Mouse (Mus musculus) midbrain, embryonic 11.5 days (tissue): ENCODE measurements around the gene Fem1b. TPM values are rescaled to one million over a fixed set of nuclear protein-coding genes. Genes with fewer than 3 reads are reported as not detected.

Source experiments
- ATAC-seq: fragments of 200-750 bp; cut with Nextera tagmentation; 2 replicates; pipeline ENCODE4 v1.8.0; 2017; ENCODE audit warnings: moderate TSS enrichment, moderate library complexity; ENCODE audit not compliant: low FRiP score
- DNase-seq: peaks from one replicate; pipeline ENCODE4 v3.0.0; 2015; ENCODE audit warnings: low spot score; ENCODE audit errors: missing footprints
- H3K27ac ChIP-seq: fragments of 300-500 bp; sonication (generic); 2 replicates; pipeline ENCODE4 v1.5.1; 2014; ENCODE audit warnings: low read depth, low read length
- H3K27me3 ChIP-seq: fragments of 300-500 bp; sonication (generic); 2 replicates; pipeline ENCODE4 v1.6.1; 2014; ENCODE audit warnings: mild to moderate bottlenecking, low read length, moderate library complexity, mixed read lengths; ENCODE audit not compliant: control insufficient read depth, insufficient read depth
- H3K36me3 ChIP-seq: fragments of 300-500 bp; sonication (generic); 2 replicates; pipeline ENCODE4 v1.6.1; 2014; ENCODE audit warnings: mild to moderate bottlenecking, low read length, moderate library complexity, mixed read lengths; ENCODE audit not compliant: control insufficient read depth, insufficient read depth
- H3K4me1 ChIP-seq: fragments of 300-500 bp; sonication (generic); 2 replicates; pipeline ENCODE4 v1.6.1; 2014; ENCODE audit warnings: low read length; ENCODE audit not compliant: control insufficient read depth, insufficient read depth
- H3K4me2 ChIP-seq: fragments of 300-500 bp; sonication (generic); 2 replicates; pipeline ENCODE4 v1.6.1; 2014; ENCODE audit warnings: mild to moderate bottlenecking, moderate library complexity
- H3K4me3 ChIP-seq: fragments of 300-500 bp; sonication (generic); 2 replicates; pipeline ENCODE4 v1.5.1; 2014; ENCODE audit warnings: low read depth, low read length
- H3K9ac ChIP-seq: fragments of 300-500 bp; sonication (generic); 2 replicates; pipeline ENCODE4 v1.6.1; 2014; ENCODE audit warnings: low read length
- H3K9me3 ChIP-seq: fragments of 300-500 bp; sonication (generic); 2 replicates; pipeline ENCODE4 v1.6.1; 2016; ENCODE audit warnings: low read length; ENCODE audit not compliant: control insufficient read depth
- WGBS: fragments of 180-500 bp; shearing (Covaris S2); extraction: QIAGEN DNeasy Blood & Tissue Kit; methylation state at CpG from one replicate; pipeline ENCODE4 v1.1.7; 2014; 5-methylcytosine and 5-hydroxymethylcytosine counted together
- polyA plus RNA-seq: library from polyadenylated mRNA; unstranded; fragments of >200 nt; fragmentation: Nextera tagmentation; extraction: Ambion mirVana; gene quantifications from 2 replicates; pipeline ENCODE4 v1.2.1, GENCODE M21; 2014

Gene Fem1b
- polyA plus RNA-seq, 1 experiment from 2014 or later: 63.7 TPM

- ATAC-seq (peak; percentile 62), DNase-seq (peak; percentile 99)
- no peak overlapping the region for H3K4me3 ChIP-seq
- 8% methylated on average over 3 of the region's 3 CpGs for WGBS
- H3K27me3 ChIP-seq: no peaks in the 10 kb centered on the region
- no peak overlapping the region for H3K9ac ChIP-seq
- H3K27ac ChIP-seq: no peak overlapping the region
- H3K9me3 ChIP-seq: no peaks in the 10 kb centered on the region
- H3K4me1 ChIP-seq: no peaks in the 10 kb centered on the region
- no peak overlapping the region for H3K4me2 ChIP-seq
- no peaks in the 10 kb centered on the region; the same call in 1 of the 2 replicates for H3K36me3 ChIP-seq
Observed at GRCm38 (mm10) chr9:62847694-62848093, 36.0 kb upstream of the Fem1b start.

DNA sequence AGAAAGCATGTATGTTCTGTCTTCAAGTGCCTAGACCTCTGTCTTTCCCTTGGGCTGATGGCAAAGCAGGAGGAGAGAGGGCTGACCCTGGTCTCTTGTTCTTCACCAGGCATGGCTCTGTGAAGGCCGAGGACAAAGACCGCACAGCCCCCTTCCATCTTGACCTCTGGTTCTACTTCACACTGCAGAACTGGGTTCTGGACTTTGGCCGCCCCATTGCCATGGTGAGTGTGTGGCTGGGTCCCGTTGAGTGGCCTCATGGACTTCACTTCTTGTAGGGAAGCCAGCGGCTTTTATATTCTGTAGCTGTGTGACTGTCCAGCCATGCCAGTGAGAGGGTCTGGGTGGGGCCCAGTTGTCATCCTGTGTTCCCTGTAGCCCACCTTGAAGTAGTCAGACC is 32.7 kb upstream of the Fem1b start:
- no peak overlapping the region for H3K27ac ChIP-seq
- no peak overlapping the region for H3K9ac ChIP-seq
- H3K4me2 ChIP-seq: no peak overlapping the region
- no peaks in the 10 kb centered on the region; the same call in 1 of the 2 replicates for H3K36me3 ChIP-seq
- WGBS: 93% methylated on average over 5 of the region's 5 CpGs
- H3K27me3 ChIP-seq: no peaks in the 10 kb centered on the region
- no peaks in the 10 kb centered on the region for H3K9me3 ChIP-seq
- ATAC-seq: no peak
- peaks cover under 1% of the 10 kb centered on the region for H3K4me1 ChIP-seq
- no peak overlapping the region for H3K4me3 ChIP-seq
- no peak for DNase-seq

DNA sequence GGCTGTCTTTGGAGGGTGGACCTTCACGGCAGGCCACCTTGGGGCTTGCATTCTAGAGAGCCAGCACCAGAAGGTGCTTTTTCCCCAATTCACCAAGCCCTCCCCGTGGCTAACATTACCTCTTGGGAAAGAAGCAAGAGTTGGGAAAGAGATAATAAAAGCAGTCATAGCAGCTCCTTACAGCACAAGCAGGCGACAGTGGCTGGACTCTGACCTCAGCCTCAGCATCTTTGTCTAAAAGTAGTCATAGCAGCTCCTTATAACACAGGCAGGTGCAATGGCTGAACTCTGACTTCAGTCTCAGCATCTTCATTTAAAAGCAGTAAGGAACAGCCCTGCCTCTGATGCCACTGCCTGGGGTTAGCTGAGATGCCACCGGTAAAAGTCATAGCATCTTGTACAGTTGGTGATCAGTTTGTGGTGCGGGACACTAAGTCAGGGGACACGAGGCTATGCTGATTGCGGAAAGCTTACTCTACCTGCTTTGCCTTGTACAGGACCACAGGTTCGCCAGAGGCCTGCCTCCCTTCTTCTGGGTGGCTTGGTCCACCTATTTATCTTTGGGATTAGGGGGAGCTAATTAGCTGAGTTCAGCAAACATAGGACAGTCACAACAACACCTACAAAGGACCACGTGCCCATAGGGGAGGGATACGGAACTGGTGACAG is 31.8 kb upstream of the Fem1b start:
- no peak overlapping the region for H3K4me3 ChIP-seq
- 78% methylated on average over 10 of the region's 10 CpGs for WGBS

GRCm38 (mm10) chr9:62839172-62839770 is 27.5 kb upstream of the Fem1b start:
- WGBS: 18% methylated on average over 14 of the region's 14 CpGs
- Histone ChIP-seq H3K27ac (peak overlapping the region; percentile 75), H3K9ac (peak overlapping the region; percentile 90), H3K4me1 (peaks cover 6% of the 10 kb centered on the region), H3K4me3 (peak overlapping the region; percentile 63), H3K4me2 (peak overlapping the region; percentile 77), H3K27me3 (no peaks in the 10 kb centered on the region), H3K36me3 (no peaks in the 10 kb centered on the region), H3K9me3 (no peaks in the 10 kb centered on the region)
- ATAC-seq (no peak), DNase-seq (peak; percentile 94)

More for the DNA sequence above, 31.8 kb upstream of the Fem1b start:
- DNase-seq (no peak), ATAC-seq (no peak)
- Histone ChIP-seq H3K27me3 (no peaks in the 10 kb centered on the region), H3K9me3 (no peaks in the 10 kb centered on the region), H3K9ac (no peak overlapping the region), H3K36me3 (no peaks in the 10 kb centered on the region), H3K4me1 (peaks cover 6% of the 10 kb centered on the region), H3K27ac (no peak overlapping the region), H3K4me2 (no peak overlapping the region)

DNA sequence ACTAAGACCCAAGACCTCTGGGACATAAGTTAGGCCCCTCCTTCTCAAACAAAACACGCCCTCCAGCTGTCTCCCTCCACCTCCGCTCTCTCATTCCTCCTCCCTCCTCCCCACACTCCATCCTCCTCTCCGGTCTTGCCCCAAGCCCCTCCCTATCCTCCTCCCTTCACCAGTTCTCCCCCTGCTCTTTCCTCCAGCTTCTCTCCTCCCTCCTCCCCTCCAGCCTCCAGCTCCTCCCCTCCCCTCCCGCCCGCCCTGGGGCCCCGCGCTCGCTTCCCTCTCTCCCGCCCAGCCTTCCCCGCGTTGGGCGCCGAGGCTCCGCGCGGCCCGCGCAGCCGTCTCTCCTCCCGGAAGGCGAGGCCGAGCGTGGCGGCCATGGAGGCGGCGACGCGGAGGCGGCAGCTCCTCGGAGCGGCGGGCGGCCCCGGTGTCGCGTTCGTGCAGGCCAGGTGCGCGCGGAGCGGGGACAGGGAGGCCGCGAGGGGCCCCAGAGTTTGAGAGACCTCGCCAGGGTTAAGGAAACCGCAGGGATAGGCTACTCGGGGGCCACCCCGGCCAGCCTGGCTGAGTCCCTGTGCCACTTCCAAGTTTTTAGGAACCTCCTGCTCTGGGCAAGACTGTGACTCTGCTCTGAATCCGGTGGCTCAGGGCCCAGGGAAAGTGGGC is 26.9 kb upstream of the Fem1b start, which contains the start of gene Cln6:
TSS of gene Cln6 (plus strand) at position 280 of the 666 bp plus-strand sequence.
- DNase-seq (peak; percentile 95), ATAC-seq (peak; percentile 84)
- Histone ChIP-seq H3K27ac (peak within 1 kb of the TSS; percentile 75), H3K36me3 (no peaks in the 10 kb centered on the region), H3K4me1 (peaks cover 6% of the 10 kb centered on the region), H3K4me3 (peak within 1 kb of the TSS; percentile 63), H3K27me3 (no peaks in the 10 kb centered on the region), H3K4me2 (peak within 1 kb of the TSS; percentile 77), H3K9me3 (no peaks in the 10 kb centered on the region), H3K9ac (peak within 1 kb of the TSS; percentile 90)
- under 1% methylated on average over 46 of the region's 48 CpGs for WGBS

- peak; percentile 46 for ATAC-seq
- 18% methylated on average over 8 of the region's 8 CpGs for WGBS
Observed at GRCm38 (mm10) chr9:62838146-62838505, 26.4 kb upstream of the Fem1b start.

GRCm38 (mm10) chr9:62837611-62838010 is 25.9 kb upstream of the Fem1b start:
- Histone ChIP-seq H3K27ac (no peak overlapping the region), H3K36me3 (no peaks in the 10 kb centered on the region), H3K9ac (no peak overlapping the region), H3K9me3 (no peaks in the 10 kb centered on the region), H3K27me3 (no peaks in the 10 kb centered on the region), H3K4me3 (no peak overlapping the region), H3K4me1 (peaks cover 6% of the 10 kb centered on the region), H3K4me2 (no peak overlapping the region)
- no peak for DNase-seq
- WGBS: 72% methylated on average over 3 of the region's 3 CpGs
- no peak for ATAC-seq

More at GRCm38 (mm10) chr9:62838146-62838505, 26.4 kb upstream of the Fem1b start:
- Histone ChIP-seq H3K4me2 (peak overlapping the region; percentile 77), H3K4me3 (peak overlapping the region; percentile 63), H3K9ac (peak overlapping the region; percentile 90; the same call in 1 of the 2 replicates), H3K27ac (no peak overlapping the region), H3K36me3 (no peaks in the 10 kb centered on the region), H3K4me1 (peaks cover 6% of the 10 kb centered on the region), H3K27me3 (no peaks in the 10 kb centered on the region), H3K9me3 (no peaks in the 10 kb centered on the region)
- no peak for DNase-seq

DNA sequence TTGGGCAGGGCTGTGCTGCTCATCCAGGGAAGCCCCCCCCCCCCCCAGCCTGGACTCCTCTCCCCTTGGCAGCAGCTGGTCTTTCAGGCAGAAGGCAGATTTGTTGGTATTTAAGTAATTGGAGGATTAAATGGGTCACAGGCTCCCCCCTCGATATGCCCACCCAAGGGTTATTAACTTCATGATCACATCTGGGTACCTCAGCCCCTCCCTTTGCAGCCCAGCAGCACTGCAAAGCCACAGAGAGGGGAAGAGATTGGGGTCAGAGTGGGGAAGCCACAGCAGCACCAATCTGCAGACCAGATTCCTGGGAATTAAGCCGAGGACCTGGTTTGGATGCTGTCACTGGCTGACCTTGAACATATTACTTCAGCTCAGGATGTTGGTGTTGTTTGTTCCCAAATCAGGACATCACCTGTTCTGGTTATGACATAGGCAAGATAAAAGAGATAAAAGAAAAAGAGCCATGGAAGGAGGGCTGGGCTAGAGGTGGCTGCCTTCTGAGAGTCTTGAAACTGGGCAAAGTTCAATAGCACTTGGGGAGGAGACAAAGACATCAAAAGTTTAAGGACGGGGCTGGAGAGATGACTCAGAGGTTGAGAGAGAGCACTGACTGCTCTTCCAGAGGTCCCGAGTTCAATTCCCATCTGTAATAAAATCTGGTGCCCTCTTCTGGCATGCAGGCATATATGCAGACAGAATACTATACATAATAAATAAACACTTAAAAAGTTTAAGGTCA is 24.1 kb upstream of the Fem1b start:
- Histone ChIP-seq H3K4me2 (no peak overlapping the region), H3K4me1 (peaks cover 6% of the 10 kb centered on the region), H3K36me3 (no peaks in the 10 kb centered on the region), H3K9me3 (no peaks in the 10 kb centered on the region), H3K27me3 (no peaks in the 10 kb centered on the region), H3K27ac (no peak overlapping the region), H3K9ac (no peak overlapping the region), H3K4me3 (no peak overlapping the region)
- DNase-seq: no peak
- ATAC-seq: no peak
- 52% methylated on average over 4 of the region's 4 CpGs for WGBS
